Mouse (Mus musculus): ENCODE measurements around the gene Gm5485. TPM values are rescaled to one million over a fixed set of nuclear protein-coding genes. Genes with fewer than 3 reads are reported as not detected.
A peak's percentile ranks its signal among the peaks of the same experiment; 100 is the strongest.

The Gm5485 gene
- polyA plus RNA-seq, 1 experiment from 2014 or later = not detected

- H3K9ac ChIP-seq = no peak overlapping the region
- H3K27me3 ChIP-seq (replicated peaks) = no peaks in the 10 kb centered on the region
- H3K4me1 ChIP-seq = no peaks in the 10 kb centered on the region
- ATAC-seq (ENCODE audit: low FRiP score, low read depth) = no peak
- H3K36me3 ChIP-seq = no peaks in the 10 kb centered on the region
- no peak overlapping the region for H3K27ac ChIP-seq
- H3K9me3 ChIP-seq = no peaks in the 10 kb centered on the region
- no peak overlapping the region for H3K4me2 ChIP-seq (replicated peaks)
- WGBS = 57% methylated on average over 7 of the region's 7 CpGs
- no peak overlapping the region for H3K4me3 ChIP-seq
Observed at GRCm38 (mm10) chr16:48409580-48409979, 2.6 kb downstream of the Gm5485 start.

DNA sequence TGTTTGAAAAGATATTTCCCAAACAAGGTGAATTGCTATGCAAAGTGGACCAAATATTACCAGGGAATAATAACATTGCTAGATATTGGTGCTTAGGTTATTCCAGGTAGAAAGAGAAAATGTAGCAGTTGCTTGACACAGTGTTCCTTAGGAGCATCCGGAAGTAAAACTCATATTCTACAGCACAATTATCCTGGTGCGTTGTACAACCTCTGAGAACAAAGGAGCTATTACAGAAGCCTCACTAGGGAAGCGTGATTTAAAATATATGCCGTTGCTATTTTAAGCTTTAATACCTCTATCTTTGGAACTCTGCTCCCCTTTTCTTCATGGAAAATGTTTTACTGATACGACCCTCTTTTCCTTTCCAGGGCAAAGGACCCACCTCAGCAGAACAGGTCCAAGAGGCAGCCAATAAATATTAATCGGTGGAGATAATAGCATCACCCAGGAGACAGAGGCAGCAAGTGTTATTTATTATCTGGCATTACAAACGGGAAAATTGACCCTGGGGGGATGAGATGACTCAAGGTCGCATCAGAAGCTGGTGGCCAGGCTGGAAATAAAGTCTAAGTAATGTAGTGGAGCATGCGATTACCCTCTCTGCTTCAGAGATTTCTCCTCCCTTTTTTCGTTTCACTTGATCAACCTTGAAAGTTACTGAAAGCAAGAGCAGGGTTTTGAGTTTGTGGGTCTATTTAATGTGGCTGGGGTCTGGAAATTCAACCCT, 6.4 kb downstream of the Gm5485 start:
- H3K4me2 ChIP-seq (replicated peaks) = no peak overlapping the region
- 47% methylated on average over 10 of the region's 10 CpGs for WGBS
- H3K9ac ChIP-seq = no peak overlapping the region
- peak; percentile 71; the same call in 1 of the 2 replicates for ATAC-seq (ENCODE audit: low FRiP score, low read depth)
- H3K27ac ChIP-seq = no peak overlapping the region
- H3K36me3 ChIP-seq = no peaks in the 10 kb centered on the region
- no peaks in the 10 kb centered on the region for H3K4me1 ChIP-seq
- no peaks in the 10 kb centered on the region for H3K27me3 ChIP-seq (replicated peaks)
- H3K4me3 ChIP-seq = no peak overlapping the region
- H3K9me3 ChIP-seq = no peaks in the 10 kb centered on the region

- no peak for ATAC-seq (ENCODE audit: low FRiP score, low read depth)
Observed at GRCm38 (mm10) chr16:48404009-48404408, 8.2 kb downstream of the Gm5485 start.

GRCm38 (mm10) chr16:48403423-48403822, 8.8 kb downstream of the Gm5485 start:
- Histone ChIP-seq H3K9ac (no peak overlapping the region), H3K27ac (no peak overlapping the region), H3K36me3 (no peaks in the 10 kb centered on the region), H3K27me3 (replicated peaks) (no peaks in the 10 kb centered on the region), H3K4me2 (replicated peaks) (no peak overlapping the region), H3K4me3 (no peak overlapping the region), H3K9me3 (no peaks in the 10 kb centered on the region), H3K4me1 (no peaks in the 10 kb centered on the region)
- WGBS = 92% methylated on average over 3 of the region's 3 CpGs
- no peak for ATAC-seq (ENCODE audit: low FRiP score, low read depth)

More at GRCm38 (mm10) chr16:48404009-48404408, 8.2 kb downstream of the Gm5485 start:
- H3K4me3 ChIP-seq = no peak overlapping the region
- H3K4me2 ChIP-seq (replicated peaks) = no peak overlapping the region
- no peaks in the 10 kb centered on the region for H3K27me3 ChIP-seq (replicated peaks)
- H3K9ac ChIP-seq = no peak overlapping the region
- H3K4me1 ChIP-seq = no peaks in the 10 kb centered on the region
- H3K27ac ChIP-seq = no peak overlapping the region
- no peaks in the 10 kb centered on the region for H3K9me3 ChIP-seq
- no peaks in the 10 kb centered on the region for H3K36me3 ChIP-seq

- no peaks in the 10 kb centered on the region for H3K36me3 ChIP-seq
- H3K27me3 ChIP-seq (replicated peaks) = no peaks in the 10 kb centered on the region
- no peak overlapping the region for H3K4me2 ChIP-seq (replicated peaks)
- no peak overlapping the region for H3K4me3 ChIP-seq
- no peak overlapping the region for H3K27ac ChIP-seq
- no peaks in the 10 kb centered on the region for H3K9me3 ChIP-seq
- no peaks in the 10 kb centered on the region for H3K4me1 ChIP-seq
- whole genome bisulfite sequencing = 71% methylated on average over 4 of the region's 4 CpGs
- no peak for ATAC-seq (ENCODE audit: low FRiP score, low read depth)
- H3K9ac ChIP-seq = no peak overlapping the region
Observed at GRCm38 (mm10) chr16:48402963-48403362, 9.3 kb downstream of the Gm5485 start.

DNA sequence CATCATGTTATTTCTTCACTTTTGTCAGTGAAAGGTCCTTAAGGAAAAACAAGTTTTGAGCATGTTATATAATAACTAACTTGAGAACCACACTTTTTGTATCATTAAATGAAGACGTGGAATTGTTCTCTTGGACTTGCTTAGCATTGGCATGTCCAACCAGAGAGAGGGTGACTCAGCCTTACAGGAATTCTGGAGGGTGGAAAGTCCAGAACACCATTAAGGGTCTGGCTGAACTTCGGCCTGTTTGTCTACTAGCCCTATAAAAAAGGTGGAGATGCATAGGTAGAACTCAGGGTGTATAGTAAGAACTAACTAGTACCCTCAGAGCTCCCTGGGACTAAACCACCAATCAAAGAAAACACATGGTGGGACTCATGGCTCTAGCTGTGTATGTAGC, 16.9 kb downstream of the Gm5485 start:
- Histone ChIP-seq H3K36me3 (no peaks in the 10 kb centered on the region), H3K9me3 (no peaks in the 10 kb centered on the region), H3K9ac (no peak overlapping the region), H3K27ac (no peak overlapping the region), H3K4me1 (no peaks in the 10 kb centered on the region), H3K4me3 (no peak overlapping the region), H3K4me2 (replicated peaks) (no peak overlapping the region), H3K27me3 (replicated peaks) (no peaks in the 10 kb centered on the region)
- no peak for ATAC-seq (ENCODE audit: low FRiP score, low read depth)
- WGBS = 86% methylated on average over 2 of the region's 2 CpGs

- no peaks in the 10 kb centered on the region for H3K27me3 ChIP-seq (replicated peaks)
Observed at GRCm38 (mm10) chr16:48386982-48387381, 25.2 kb downstream of the Gm5485 start.

DNA sequence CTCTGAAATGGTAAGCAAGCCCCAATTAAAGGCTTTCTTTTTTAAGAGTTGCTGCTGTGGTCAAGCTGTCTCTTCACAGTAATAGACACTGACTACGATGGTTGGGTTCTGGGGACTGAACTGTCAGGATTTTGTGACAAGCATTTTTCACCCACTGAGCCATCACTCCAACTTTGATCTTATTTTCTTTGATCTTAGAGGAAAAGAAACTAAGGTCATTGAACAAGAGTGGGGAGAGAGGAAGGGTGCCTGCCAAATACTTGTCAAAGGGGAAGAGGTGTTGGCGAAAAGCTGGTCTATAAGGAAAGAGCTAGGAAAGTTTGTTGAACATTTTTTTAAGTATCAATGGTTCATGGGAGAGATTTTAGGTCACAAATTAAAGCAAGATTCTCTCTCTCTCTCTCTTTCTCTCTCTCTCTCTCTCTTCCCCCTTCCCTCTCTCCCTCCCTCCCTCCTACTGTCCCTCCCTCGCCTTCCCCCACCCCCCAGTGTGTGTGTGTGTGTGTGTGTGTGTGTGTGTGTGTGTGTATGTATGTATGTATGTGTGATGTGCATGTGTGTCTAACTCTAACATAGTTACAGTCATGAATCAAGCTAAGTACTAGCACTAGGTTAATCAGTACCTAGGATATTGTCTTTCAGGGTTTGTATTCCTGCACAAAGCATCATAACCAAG, 28.5 kb downstream of the Gm5485 start:
- Histone ChIP-seq H3K4me3 (no peak overlapping the region), H3K9ac (no peak overlapping the region), H3K4me1 (no peaks in the 10 kb centered on the region), H3K27ac (no peak overlapping the region), H3K36me3 (no peaks in the 10 kb centered on the region), H3K27me3 (replicated peaks) (no peaks in the 10 kb centered on the region), H3K9me3 (no peaks in the 10 kb centered on the region), H3K4me2 (replicated peaks) (no peak overlapping the region)
- ATAC-seq (ENCODE audit: low FRiP score, low read depth) = no peak
- WGBS = 74% methylated on average over 3 of the region's 3 CpGs

More at GRCm38 (mm10) chr16:48386982-48387381, 25.2 kb downstream of the Gm5485 start:
- H3K36me3 ChIP-seq = no peaks in the 10 kb centered on the region
- no peak for ATAC-seq (ENCODE audit: low FRiP score, low read depth)
- no peak overlapping the region for H3K27ac ChIP-seq
- no peaks in the 10 kb centered on the region for H3K4me1 ChIP-seq
- no peak overlapping the region for H3K4me2 ChIP-seq (replicated peaks)
- WGBS = 79% methylated on average over 2 of the region's 2 CpGs
- H3K9me3 ChIP-seq = no peaks in the 10 kb centered on the region
- H3K9ac ChIP-seq = no peak overlapping the region
- H3K4me3 ChIP-seq = no peak overlapping the region

DNA sequence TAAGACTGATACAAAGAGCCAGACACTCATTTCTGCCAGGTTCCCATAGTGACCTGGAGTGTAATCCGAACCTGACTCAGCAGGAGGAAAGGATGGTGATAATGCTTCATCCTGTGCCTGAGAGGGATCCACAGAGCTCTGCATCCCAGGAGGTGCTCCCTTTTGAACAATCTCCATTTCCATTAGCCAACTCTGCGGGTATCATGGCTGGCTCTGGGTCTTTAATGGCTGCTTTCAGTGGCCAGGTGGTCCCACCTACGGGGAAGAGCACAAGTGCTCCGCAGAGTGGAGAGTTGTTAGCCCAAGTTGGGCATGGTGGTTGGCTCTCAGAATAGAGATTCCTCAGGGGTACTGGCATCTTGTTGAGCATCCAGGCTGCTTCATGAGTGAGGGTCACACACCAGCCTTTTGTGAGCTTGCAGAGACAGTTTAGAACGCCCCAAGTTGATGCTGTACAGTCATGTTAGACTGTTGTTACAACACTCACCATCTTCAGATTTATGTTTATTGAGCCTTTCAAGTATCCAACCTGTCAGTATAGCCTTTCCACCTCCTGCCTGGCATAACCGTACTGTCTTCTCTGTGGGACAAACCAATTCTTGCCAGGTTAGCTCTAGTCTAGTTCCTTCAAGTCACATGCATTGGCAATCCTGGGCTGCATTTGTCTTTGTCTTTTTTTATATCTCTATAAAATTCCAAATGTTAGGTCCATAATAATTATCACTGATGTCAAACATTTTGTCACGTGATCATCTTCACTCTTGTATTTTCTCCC, 38.3 kb downstream of the Gm5485 start:
- no peaks in the 10 kb centered on the region for H3K27me3 ChIP-seq (replicated peaks)
- ATAC-seq (ENCODE audit: low FRiP score, low read depth) = no peak
- H3K27ac ChIP-seq = no peak overlapping the region
- H3K4me3 ChIP-seq = no peak overlapping the region
- WGBS = 81% methylated on average over 7 of the region's 7 CpGs
- no peaks in the 10 kb centered on the region for H3K4me1 ChIP-seq
- H3K9me3 ChIP-seq = no peaks in the 10 kb centered on the region
- no peaks in the 10 kb centered on the region for H3K36me3 ChIP-seq
- H3K4me2 ChIP-seq (replicated peaks) = no peak overlapping the region
- no peak overlapping the region for H3K9ac ChIP-seq

- Histone ChIP-seq H3K4me2 (replicated peaks) (no peak overlapping the region), H3K9me3 (no peaks in the 10 kb centered on the region), H3K27me3 (replicated peaks) (no peaks in the 10 kb centered on the region), H3K9ac (no peak overlapping the region), H3K4me1 (no peaks in the 10 kb centered on the region), H3K4me3 (no peak overlapping the region), H3K27ac (no peak overlapping the region), H3K36me3 (no peaks in the 10 kb centered on the region)
- no peak; the same call in 1 of the 2 replicates for ATAC-seq (ENCODE audit: low FRiP score, low read depth)
- WGBS = 69% methylated on average over 6 of the region's 6 CpGs
Observed at GRCm38 (mm10) chr16:48372461-48372860, 39.8 kb downstream of the Gm5485 start.

GRCm38 (mm10) chr16:48368096-48368495, 44.1 kb downstream of the Gm5485 start:
- H3K9me3 ChIP-seq = no peaks in the 10 kb centered on the region
- H3K27me3 ChIP-seq (replicated peaks) = no peaks in the 10 kb centered on the region
- no peak overlapping the region for H3K27ac ChIP-seq
- no peak overlapping the region for H3K9ac ChIP-seq
- no peak for ATAC-seq (ENCODE audit: low FRiP score, low read depth)
- no peak overlapping the region for H3K4me3 ChIP-seq
- H3K4me2 ChIP-seq (replicated peaks) = no peak overlapping the region
- no peaks in the 10 kb centered on the region for H3K4me1 ChIP-seq
- no peaks in the 10 kb centered on the region for H3K36me3 ChIP-seq
- 91% methylated on average over 2 of the region's 2 CpGs for WGBS

GRCm38 (mm10) chr16:48366801-48367200, 45.4 kb downstream of the Gm5485 start:
- no peak for ATAC-seq (ENCODE audit: low FRiP score, low read depth)
- Histone ChIP-seq H3K27ac (no peak overlapping the region), H3K4me3 (no peak overlapping the region), H3K4me2 (replicated peaks) (no peak overlapping the region), H3K9ac (no peak overlapping the region), H3K9me3 (no peaks in the 10 kb centered on the region), H3K27me3 (replicated peaks) (no peaks in the 10 kb centered on the region), H3K36me3 (no peaks in the 10 kb centered on the region), H3K4me1 (no peaks in the 10 kb centered on the region)
- WGBS = 85% methylated on average over 5 of the region's 5 CpGs
